Mouse (Mus musculus) c-Kit-negative CD71-positive TER-119-positive erythroid progenitor cells, embryonic 14.5 days (primary cell): ENCODE measurements around the gene Xiap.
"Not testable (repeated sequence)": the region's sequence is repeated elsewhere in the genome, so short reads cannot be mapped to it uniquely, and the experiment has no call there.

ENCODE experiments used
- DNase-seq: peaks from one replicate; pipeline ENCODE4 v3.0.0-alpha.2; 2013; ENCODE audit warnings: low read depth, low spot score

Gene Xiap

GRCm38 (mm10) chrX:42059282-42060068, at the start of gene Xiap:
TSS of gene Xiap (plus strand) at chrX:42059679.
- DNase-seq: no peak

GRCm38 (mm10) chrX:42012677-42013208, 46.7 kb upstream of the Xiap start:
- DNase-seq: no peak

DNA sequence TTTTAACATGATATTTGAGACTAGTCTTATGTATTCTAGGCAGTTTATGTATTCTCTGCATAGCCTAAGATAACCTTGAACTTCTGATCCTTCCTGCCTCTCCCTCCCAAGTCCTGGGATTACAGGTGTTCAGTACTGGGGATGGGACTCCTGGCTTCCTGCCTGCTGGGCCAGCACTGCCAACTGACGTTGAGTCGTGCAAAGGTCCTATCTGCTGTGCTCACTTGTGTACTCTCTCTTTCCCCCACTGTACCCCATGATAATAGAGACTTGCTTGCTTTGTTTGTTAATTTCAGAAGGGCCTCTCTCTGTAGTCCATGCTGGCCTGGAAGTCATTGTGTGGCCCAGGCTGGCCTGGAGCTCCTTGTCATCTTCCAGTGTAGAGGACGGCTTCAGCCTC, 45.7 kb upstream of the Xiap start:
- no peak for DNase-seq

DNA sequence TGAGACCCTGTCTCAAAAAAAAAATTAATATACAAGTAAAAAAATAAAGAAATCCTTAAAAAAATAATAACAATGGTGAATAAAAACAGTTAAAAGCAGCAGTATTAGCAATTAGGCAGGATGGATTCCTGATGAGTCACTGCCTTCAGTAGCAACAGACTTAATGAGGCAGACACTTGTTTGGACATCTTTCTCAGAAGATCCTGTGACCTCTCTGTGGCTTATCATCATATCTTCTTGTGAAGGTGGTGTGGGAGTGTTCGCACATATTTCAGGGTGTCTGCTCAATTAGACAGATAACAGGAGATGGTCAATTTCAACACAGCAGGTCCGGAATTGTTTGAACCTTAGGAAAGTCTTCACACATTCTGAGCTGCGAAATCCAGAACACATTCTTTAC, 45.0 kb upstream of the Xiap start:
- DNase-seq: no peak

GRCm38 (mm10) chrX:42018030-42018429, 41.4 kb upstream of the Xiap start:
- no peak for DNase-seq

DNA sequence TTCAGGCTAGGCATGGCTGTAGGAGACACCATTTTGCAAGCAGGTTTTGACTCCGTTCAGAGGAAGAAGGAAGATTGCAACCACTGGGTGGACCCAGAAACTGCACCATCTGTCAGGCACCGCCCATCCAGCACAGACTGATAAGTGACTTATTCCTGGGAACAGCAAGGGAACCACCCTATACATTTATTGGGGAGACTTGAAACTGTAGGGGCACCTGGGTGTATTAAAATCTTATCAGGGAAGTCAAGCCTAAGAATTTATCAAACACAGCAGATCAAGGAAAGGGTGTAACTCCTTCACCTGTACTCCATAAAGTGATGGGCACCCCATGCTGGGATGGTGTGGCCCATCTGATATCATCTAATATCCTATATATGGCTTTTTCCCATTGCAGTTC, 40.0 kb upstream of the Xiap start:
- DNase-seq: peak; percentile 71

DNA sequence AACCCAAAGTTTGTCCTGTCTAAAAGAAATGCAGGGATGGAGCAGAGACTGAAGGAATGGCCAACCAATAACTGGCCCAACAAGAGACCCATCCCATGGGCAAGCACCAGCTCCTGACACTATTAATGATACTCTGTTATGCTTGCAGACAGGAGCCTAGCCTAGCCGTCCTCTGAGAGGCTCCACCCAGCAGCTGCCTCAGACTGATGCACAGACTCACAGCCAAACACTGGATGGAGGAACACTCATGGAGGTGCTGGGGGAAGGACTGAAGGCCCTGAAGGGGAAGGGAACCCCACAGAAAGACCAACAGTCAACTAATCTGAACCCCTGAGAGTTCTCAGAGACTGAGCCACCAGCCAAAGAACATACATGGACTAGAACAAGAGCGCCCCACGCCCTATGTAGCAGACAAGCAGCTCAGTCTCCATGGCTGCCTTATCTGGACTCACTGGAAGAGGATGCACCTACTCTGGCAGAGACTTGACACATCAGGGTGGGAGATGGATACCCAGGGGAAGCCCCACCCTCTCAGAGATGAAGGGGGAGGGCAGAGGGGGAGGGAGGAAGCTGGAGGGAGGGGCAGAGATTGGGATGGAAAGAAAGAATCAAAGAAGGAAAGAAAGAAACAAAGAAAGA, 33.6 kb upstream of the Xiap start:
- not testable (repeated sequence) for DNase-seq

DNA sequence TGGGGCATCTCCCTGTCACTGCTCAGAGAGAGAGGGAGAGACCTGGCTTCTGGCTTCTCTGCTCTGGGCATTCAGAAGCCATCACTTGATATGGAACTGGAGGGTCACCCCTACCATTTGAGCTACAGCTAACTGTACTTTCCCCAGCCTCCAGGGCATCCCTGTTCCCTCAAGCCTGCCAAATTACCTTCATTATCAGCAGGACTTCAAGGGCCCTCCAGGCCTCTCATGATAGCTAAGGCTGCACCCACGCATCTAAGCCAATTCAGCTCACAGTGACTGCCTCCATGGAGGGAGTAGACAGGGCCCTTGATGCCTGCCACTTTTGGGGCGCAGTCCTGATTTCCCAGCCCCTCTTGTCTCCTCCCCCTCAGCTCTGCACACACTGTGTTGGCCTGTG, 32.5 kb upstream of the Xiap start:
- DNase-seq: not testable (repeated sequence)

- peak; percentile 64 for DNase-seq
These were observed 26.3 kb upstream of the Xiap start for GRCm38 (mm10) chrX:42033111-42033693.

DNA sequence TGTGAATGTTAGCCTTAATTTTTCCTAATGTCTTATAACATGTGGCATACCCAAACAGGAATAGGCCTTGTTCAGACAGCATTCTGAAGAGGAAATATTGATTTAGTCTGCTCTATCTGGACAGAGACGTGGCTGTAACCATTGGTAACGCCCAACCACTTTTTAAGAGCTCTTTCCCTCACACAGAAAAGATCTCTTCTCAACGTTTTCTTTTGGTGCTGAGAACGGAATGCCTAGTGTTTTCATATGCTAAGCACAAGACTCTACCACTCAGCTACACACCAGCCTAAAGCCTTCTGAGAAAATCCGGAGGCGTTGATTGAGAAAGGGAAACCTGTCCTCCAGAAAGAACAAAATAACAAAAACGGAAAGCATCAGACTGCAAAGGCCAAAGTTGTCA, 25.6 kb upstream of the Xiap start:
- no peak for DNase-seq

- no peak for DNase-seq
These were observed 20.0 kb upstream of the Xiap start for GRCm38 (mm10) chrX:42039481-42039880.

DNA sequence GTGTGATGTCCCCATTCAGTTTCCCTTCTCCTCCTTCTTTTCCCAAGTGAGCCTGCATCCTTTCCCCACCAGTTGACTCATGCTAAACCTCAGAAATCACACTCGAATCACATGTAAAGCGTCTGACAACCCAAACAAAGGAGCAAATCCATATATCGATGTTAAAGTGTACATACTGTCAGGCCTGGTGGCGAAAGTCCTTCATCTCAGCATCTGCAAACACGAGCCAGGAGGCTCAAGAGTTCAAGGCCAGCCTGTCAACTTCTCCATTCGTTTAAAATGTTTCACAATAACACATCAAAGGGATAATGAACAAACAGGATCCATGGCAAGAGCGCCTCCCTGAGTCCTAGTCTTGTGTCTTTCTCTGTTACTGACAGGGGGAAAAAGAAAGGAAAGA, 14.5 kb upstream of the Xiap start:
- no peak for DNase-seq

GRCm38 (mm10) chrX:42050652-42051643, 8.5 kb upstream of the Xiap start:
- no peak for DNase-seq

GRCm38 (mm10) chrX:42057012-42057411, 2.5 kb upstream of the Xiap start:
- no peak for DNase-seq

- no peak for DNase-seq
These were observed 1.6 kb upstream of the Xiap start for GRCm38 (mm10) chrX:42057873-42058272.

GRCm38 (mm10) chrX:42063621-42064020, 4.1 kb downstream of the Xiap start:
- no peak for DNase-seq

DNA sequence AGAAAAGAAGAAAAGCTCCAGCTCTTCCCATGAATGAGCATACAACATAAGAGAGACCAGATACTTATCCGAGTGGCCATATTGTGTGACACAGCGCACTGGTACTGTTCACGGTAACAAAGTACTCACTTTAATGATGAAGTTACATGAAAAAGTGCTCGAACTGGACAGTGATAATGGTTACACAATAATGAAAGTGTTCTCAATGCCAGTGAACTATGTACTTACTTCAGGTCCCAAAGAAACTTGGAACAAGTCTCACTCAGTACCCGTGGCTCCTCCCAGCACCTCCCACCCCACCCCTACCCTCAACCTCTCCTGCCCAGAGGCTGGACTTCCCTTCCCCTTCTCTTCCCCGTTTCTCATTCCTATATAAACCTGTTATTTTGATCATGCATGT, 5.6 kb downstream of the Xiap start:
- no peak for DNase-seq

DNA sequence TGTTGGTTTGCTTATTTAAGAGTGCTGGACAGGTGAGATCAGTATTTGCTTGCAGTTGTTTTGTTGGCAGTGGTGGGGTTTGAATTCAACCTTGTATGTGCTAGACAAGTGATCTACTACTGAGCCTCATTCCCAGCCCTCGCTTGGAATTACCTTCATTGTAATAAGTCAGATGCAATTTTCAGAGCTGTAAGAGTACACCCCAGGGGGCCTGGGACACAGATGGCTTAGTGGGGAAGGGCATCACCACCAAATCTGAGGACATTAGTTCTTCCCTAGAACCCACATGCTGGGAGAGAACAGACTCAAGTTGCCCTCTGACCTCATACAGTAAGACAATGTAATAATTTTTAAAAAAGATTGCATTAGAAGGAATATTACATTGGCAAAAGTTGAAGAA, 7.3 kb downstream of the Xiap start:
- no peak for DNase-seq

- DNase-seq: peak; percentile 36
These were observed 8.3 kb downstream of the Xiap start for GRCm38 (mm10) chrX:42067791-42068200.

DNA sequence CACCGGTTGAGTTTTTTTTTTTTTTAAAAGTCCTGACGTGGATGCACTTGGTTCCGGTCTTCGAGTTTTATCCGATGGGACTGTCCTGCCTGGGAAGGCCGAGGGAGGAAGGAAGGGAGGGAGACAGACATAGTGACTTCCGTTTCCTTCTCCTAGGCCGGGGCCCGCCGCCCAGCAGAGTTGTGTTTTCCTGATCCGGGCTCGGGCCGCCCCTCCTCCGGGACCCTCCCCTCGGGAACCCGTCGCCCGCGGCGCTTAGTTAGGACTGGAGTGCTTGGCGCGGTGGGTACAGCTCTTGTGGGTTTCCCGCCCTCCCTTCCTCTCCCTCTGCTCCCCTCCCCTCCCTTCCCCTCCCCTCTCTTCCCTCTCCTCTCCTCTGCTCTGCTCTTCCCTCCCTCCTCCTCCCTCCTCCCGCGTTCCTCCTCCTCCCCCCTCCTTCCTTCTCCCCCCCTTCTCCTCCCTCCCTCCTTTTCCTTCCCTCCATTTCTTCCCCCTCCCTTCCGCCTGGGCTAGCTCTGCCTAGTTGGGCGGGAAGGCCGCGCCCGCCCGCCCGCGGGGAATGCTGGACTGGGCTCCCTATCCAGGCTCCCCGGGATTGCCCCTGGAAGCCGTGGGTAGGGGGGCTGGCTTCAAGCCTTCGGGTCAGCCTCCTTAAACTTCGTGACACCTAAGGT, 8.9 kb downstream of the Xiap start:
- peak; percentile 54 for DNase-seq

DNA sequence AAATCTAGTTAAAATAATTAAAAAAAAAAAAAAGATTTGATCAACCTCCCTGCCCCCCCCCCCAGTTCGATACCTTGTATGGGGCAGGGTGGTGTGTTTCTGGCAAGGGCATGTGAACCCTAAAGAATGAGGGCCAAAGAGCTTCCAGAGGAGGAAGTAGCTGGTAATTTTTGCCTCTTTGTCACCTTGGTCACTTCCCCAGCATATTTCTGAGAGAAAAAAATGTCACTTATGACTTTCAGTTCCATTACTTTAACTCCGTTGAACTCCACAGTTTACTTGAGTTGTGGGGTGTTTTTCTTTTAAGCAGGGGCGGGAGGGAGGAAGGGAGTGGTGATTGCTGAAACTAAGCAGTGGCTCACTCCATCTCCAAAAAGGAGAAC, 9.4 kb downstream of the Xiap start:
- DNase-seq: peak; percentile 28
